Mouse (Mus musculus) limb, embryonic 11.5 days (tissue): ENCODE data around the gene Ddx19a. TPM values are rescaled to one million over a fixed set of nuclear protein-coding genes. Genes with fewer than 3 reads are reported as not detected.

ENCODE experiments used
- microRNA-seq: library from miRNA; unstranded; fragments of <30 nt; microRNA quantifications from one replicate; pipeline ENCODE4, GENCODE M21; 2016
- polyA plus RNA-seq: library from polyadenylated mRNA; unstranded; fragments of >200 nt; fragmentation: Nextera tagmentation; extraction: Ambion mirVana; gene quantifications from 2 replicates; pipeline ENCODE4 v1.2.1, GENCODE M21; 2014

Ddx19a gene
- polyA plus RNA-seq, 1 experiment from 2014 or later, result 34.1 TPM

Small RNA genes within 50 kb of the gene (microRNA-seq; reads per million reads assigned to microRNA genes)
- not detected for gene Gm24103
- gene Mir3473d, result not detected

Other genes with a start within 250 kb of the Ddx19a start
- not detected in 2 replicates for gene Il34, start 191.9 kb downstream of the Ddx19a start, polyA plus RNA-seq
- 75.6 and 77.1 TPM in 2 replicates for gene Cog4, start 151.2 kb downstream of the Ddx19a start, polyA plus RNA-seq
- gene Sf3b3, start 151.0 kb downstream of the Ddx19a start, polyA plus RNA-seq, result 215 and 242 TPM in 2 replicates
- gene Fuk, start 95.3 kb downstream of the Ddx19a start, polyA plus RNA-seq, result 10.2 and 10.7 TPM in 2 replicates
- gene St3gal2, start 77.9 kb downstream of the Ddx19a start, polyA plus RNA-seq, result 19.5 and 22.3 TPM in 2 replicates
- 4.5 and 4.7 TPM in 2 replicates for gene Ddx19b, start 34.0 kb upstream of the Ddx19a start, polyA plus RNA-seq
- gene Aars, start 35.3 kb upstream of the Ddx19a start, polyA plus RNA-seq, result 66.1 and 78.4 TPM in 2 replicates
- 31.1 and 35.1 TPM in 2 replicates for gene Exosc6, start 58.5 kb upstream of the Ddx19a start, polyA plus RNA-seq
- gene Clec18a, start 94.6 kb upstream of the Ddx19a start, polyA plus RNA-seq, result not detected in 2 replicates
- 5.9 and 7.8 TPM in 2 replicates for gene Pdpr, start 96.8 kb upstream of the Ddx19a start, polyA plus RNA-seq